Mouse (Mus musculus) urinary bladder, postnatal 25 days (tissue): ENCODE measurements around the gene Gm49510.

Source experiments
- DNase-seq: peaks from one replicate; pipeline ENCODE4 v3.0.0; 2022; ENCODE audit warnings: low spot score

Gm49510 gene

DNA sequence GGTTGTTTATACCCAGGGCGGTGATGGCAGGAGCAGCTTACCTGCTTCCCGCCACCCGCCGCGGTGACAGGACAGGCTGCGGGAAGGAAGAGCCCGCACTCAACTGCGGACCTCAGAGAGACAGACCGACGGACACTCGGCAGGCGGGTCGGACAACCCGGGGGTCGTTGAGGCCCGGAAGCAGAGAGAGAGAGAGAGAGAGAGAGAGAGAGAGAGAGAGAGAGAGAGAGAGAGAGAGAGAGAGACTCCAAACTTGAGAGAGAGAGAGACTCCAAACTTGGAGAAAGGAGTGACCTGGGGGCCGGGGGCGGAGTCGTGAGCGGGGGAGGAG lies at the start of gene Gm49510:
TSS of gene Gm49510 (plus strand) at position 259 of the 331 bp plus-strand sequence.
- no peak for DNase-seq

DNA sequence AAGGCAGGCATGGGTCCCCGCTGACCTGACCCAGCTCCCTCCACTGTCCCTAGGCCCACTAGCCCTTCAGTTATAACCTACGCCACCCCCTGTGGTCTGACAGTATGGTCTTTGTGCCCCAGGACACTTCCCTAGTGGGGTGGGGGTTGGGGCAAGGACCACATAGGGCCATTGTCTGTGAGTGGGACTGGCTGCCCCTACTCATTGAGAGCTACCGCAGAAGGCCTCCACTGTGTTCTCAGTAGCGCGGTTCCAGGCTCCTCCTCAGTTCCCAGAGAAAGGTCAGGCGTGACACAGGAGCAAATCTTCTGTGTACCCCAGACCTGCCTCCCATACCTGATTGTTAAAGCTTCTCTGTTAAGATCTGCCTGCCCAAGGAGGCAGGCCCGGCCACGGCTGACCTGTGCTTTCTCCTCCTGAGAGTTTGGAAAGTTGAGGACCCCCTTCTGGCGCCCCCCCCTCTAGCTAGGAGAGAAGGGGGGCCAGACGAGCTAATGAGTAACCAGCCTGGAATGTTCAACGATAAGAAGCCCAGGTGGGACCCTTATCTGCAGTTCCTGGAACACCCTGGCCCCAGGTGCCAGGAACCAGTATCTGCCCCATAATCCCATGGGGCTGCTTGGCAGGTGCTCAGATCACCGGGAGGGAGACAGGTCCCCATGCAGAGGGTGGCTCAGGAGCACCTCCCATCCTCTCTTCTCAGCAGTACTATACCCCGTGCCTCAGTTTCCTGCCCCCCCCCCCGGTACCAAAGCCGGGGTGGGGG lies 49.2 kb upstream of the Gm49510 start:
- DNase-seq: no peak

DNA sequence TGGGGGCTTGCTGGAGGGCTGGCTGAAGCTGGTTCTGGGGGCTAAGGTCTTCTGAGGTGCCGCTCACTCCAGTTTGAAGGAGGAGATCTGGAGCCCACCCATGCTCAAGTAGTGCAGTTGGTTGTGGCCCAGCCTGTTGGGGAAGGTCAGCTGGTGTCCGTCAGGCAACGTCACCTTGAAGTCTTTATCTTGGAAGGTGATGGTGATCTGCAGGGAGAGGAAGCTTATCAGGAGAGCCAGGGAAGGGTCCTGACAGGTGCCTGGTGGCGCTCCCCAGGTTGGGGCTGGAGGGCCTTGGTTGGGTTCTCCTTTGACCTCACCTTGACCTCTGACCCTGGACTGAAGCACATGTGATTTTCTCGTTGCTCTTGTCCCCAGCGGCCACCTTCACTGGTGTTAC lies 48.5 kb upstream of the Gm49510 start:
- no peak for DNase-seq

DNA sequence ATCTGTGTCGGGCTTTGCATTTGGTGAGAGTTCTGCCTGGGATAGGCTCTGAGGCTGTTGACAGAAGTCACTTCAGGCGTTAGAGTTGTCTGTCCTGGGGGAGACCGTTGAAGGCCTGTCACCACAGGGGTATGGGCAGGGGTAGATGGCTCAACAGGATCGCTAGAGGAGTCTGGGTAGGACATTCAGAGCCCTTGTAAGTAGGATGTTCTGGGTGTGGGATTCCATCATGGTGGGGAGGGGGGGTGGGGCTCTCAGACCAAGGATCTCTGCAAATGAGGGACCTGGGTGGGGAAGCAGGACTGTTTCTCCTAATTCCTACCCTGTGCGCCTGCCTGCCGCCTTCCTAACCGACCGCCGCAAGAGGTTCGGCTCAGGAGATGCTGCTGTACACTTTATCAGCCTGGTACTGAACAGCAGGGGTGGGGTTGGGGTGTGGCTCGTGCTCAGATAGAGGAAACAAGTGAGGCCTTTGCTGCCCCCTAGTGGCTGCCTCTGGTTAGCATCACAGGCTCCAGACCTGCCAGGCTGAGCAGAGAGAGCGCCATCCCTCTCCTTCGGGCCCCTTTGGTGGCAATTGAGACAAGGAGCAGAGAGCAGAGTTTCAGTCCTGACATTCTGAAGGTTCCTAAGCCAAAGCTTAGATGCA lies 47.8 kb upstream of the Gm49510 start:
- DNase-seq: peak; percentile 94

DNA sequence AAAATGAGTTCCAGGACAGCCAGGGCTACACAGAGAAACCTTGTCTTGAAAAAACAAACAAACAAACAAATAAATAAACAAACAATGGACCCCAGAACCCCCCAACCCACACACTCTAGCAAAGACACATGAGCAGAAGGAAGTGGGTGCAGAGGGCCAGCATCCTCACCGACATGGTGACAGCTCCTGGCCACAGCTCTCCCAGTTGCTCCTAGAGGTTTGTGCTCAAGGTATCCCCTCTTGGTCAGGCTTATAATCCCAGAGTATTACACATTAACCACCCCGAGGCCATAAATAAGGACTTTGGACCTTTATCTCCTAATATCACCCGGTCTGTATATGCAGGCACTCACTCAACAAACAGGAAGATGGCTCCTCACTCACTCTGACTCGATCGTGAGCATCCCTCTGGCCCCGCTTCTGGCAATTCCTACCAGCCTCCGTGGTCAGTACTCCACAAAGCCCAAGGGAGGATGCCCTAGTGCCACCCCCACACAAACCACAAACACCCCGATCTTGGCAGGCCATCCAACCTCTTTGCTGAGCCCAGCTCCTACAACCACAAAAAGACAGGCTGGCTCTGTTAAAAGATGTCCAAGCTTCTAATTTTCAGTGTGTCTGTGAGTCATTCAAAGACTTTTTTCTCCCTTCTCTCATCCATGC lies 44.0 kb upstream of the Gm49510 start, which contains the start of gene Lgals2:
TSS of gene Lgals2 (minus strand) at position 227 of the 663 bp plus-strand sequence.
- DNase-seq: no peak

DNA sequence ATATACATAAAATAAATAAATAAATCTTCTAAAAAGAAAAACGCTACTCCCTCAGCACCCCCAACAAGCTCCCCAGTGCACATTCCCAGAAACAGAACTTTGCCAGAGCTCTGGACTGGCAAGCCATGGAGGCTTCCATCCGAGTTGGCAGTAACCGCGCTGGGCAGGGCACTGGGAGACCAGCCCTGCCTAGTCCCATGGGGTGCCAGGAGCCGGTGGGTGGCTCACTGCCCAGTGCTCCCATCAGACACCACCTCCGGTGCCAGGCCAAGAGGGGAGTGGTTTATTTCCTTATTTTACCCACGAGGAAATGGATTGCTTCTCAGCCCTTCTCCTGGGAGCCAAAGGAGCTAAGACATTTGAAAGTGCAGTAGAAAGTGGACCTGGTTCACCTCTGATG lies 42.5 kb upstream of the Gm49510 start:
- no peak for DNase-seq

DNA sequence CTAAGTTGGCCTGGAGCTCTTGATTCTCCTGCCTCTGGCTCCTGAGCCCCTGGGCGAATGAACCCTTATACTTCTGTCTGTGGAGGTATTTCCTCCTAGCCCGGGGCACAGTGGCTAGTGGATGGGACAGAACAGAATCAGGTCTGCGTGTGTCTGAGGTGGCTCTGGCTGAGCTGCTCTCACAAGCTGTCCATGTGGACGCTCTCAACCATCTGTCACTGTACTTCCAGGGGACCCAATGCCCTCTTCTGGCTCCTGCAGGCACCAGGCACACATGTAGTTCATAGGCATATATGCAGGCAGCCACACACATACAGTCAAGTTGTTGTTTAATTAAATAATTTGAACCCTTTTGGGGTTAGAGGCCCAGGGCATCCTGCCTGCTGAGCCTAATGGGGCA lies 40.2 kb upstream of the Gm49510 start:
- no peak for DNase-seq

DNA sequence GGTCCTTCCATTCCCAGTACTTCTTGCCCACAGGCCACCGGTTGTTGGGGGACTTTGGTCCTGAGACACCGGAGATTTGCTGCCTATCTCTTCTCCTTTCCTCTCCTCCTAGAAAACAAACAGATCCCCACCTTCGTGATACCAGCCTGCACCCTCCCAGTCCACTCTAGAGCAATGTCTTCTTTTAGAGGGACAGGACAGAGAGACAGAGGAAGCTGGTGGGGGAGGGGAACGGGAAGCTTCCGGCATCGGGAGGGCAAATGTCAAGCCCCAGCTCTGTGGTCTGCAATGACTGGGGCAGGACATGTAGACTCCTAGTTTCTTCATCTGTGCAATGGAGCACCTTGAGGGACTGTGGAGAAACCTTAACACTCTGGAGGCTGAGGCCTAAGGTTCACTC lies 39.8 kb upstream of the Gm49510 start:
- no peak for DNase-seq

DNA sequence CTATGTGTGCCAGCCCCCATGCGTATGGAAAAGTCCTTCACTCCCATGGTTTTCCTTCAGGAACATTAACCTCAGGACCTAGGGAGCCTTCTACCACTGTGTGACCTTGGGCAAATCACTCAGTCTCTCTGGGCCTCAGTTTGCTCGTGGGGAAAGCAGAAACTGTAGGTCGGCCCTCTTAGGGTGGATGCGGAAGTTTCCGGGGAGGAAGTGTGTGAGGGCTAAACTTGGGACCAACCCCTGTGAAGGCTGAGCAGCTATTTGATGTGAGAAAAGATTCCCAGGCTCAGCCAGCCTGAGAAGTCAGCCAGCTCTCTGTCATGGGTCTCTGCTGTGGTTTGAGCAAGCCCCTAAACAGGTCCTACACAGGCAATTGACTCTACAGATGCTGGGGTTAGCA lies 37.2 kb upstream of the Gm49510 start:
- no peak for DNase-seq

DNA sequence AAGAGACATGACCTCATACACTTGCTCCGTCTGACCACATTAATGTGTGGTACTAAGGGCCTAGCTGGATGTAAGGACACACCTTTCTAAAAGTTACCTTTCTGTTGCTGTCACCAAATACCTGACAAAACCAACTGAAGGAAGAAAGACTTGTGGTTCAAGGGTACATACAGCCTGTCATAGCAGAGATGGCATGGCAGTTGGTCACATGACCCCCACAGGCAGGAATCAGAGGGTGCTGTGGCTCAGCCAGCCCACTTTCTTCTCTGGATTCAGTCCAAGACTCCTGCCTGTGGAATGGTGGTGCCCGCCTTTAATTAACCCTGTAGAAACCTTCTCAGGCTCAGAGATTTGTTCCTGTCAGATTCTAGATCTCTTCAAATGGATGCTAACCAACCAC lies 36.3 kb upstream of the Gm49510 start:
- no peak for DNase-seq

DNA sequence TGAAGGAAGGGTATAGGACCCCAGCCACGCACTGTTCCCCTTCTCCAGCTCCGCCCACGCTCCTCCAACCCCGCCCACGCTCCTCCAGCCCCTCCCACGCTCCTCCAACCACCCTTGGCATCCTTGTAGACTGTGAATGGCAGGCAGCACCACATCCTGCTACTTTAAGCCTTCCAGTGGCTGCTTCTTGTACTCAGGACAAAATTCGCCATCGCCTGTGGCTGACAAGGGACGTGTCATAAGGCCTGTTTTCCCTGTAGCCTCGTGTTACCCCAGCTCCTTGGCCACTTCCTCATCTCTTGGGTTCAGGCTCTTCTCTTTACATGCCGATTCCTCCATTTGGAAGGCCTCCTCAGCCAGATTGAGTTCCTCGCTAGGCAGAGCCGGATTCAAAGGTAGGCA lies 35.6 kb upstream of the Gm49510 start:
- no peak for DNase-seq

DNA sequence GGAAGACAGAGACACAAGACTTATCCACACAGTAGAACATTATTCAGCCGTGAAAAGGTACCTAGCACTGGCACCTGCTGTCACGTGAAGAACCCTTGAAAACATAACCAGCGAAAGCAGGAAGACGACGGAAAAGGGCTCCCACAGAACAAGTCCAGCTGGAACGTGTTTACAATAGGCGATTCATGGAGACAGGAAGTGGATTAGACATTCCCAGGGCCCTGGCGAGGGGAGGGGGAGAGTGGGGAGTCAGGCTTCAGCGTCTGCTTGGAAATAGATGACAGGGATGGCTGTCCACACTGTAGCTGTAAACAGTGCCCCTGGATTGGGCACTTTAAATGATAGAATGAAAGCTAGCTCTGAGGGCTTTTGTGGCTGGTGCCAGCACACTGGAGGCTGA lies 31.1 kb upstream of the Gm49510 start:
- no peak for DNase-seq

DNA sequence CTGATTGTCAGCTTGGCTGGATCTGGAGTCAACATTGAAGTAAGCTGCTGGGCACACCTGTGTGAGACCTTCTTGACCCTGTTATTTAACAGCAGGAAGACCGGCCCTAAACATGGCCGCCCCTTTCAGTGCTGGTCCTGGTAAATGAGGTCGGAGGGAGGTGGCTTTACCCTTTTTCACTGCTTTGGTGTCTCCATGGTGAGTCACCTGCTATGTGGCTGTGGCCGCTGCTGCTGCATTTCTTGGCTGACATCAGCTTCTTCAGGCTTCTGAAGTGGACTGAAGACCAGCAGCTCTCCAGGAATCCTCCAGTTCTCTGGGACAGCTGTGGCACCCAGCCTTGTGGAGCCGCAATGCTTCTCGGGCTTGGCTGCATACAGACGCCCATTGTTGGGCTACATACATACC lies 30.6 kb upstream of the Gm49510 start:
- DNase-seq: no peak

DNA sequence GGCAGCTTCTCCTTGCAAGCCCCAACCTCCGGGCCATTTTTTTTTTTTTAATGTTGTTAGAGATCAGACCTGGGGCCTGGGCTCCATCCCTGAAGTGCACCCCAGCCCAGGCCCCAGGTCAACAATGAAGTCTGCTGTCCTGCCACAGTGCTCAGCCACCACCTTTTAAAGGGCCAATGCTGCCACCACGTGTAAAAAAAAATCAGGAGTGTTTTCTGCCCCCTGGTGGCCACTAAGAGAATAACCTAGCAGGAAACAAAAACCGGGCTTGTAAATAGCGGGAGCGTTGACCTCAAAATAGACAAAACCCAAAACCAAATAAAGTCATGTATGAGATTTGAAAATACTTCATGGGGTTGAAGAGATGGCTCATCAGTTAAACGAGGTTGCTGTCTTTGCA lies 29.7 kb upstream of the Gm49510 start:
- DNase-seq: no peak

DNA sequence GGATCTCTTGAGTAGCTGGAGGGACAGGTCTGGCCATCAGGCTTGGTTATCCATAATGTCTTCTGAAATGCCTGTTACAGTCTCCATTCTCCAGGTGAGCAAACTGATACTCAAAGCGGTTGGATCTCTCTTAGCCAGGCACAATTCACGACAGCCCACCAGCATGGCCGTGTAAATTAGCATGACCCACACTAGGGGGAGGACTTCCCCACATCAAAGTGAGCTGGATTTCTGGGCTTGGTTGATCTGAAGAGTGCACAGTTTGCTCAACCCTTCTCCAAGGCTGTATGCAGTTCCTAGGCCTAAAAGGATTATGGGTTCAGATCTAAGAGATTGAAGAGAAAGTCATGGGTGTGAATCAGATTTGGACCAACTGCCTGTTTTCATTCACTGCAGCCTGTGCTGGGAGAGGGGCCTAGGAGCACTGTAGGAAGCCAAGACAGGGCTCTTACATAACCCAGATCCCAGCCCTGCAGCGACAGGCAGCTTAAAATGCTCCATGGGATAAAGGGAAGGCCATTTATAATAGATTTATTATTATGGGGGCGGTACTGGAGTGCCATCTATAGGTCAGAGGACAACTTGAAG lies 27.4 kb upstream of the Gm49510 start:
- no peak for DNase-seq

DNA sequence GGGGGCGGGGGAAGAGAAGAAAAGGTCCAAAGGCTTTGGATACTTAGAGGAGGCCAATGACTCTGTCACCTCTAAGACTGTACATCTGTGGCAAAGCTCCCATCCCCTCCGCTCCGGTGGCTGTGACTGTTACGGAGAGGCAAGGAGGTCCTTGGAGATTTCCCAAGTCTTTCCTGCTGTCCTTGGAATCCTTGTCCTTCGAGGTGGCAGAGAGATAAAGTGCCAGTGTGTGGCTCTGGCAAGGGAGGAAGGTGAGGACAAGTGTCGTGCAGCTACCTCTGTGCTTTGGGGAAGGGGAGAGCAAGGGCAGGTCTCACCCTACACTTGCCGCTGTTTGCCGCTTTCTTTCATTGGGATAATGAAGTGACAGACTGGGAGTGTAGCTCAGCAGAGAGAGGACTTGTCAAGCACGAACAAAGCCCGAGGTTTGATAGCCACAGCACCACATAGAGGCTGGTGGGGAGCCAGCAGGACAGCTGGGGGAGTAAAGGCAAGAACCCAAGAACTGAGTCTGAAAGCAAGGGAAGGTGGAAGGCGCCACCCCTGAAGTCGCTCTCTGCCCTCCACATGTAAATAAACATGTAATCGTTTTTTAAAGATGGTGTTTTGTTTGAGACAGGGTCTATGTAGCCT lies 25.5 kb upstream of the Gm49510 start:
- DNase-seq: no peak

DNA sequence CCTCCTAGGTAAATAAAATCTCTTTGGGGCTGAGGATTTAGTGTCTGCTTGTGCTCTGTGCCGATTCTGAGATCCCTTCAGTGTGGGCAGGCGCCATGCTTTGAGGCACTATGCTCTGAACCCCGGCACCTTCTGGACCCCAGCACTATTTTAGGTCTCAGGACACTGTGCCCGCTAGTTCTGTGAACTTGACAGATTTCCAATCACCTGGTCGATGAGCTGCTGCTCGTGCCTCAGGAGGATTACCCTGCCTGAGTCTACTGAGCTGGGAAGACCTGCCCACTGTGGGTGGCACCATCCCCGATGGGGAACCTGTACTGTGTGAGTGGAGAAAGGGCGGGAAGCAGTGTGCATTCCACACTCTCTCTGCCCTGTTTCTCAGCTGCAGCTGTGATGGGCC lies 24.5 kb upstream of the Gm49510 start:
- DNase-seq: no peak

DNA sequence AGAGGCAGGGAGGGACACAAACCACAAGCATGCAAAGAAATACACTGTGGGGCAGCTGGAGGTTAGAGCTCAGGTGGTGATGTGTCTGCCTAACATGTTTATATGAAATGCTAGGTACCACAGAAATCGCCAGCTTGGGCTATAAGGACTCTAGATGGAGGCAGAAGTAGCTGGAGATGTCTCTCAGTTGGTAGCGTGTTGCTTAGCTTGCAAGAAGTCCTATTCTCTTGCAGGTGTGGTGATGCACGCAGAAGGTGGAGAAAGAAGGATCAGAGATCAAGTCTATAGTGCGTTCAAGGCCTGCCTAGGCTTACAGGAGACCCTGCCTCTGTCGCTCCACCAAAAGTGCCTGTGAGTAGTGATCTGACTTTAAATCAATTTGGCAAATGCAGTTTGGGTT lies 23.9 kb upstream of the Gm49510 start:
- DNase-seq: no peak

DNA sequence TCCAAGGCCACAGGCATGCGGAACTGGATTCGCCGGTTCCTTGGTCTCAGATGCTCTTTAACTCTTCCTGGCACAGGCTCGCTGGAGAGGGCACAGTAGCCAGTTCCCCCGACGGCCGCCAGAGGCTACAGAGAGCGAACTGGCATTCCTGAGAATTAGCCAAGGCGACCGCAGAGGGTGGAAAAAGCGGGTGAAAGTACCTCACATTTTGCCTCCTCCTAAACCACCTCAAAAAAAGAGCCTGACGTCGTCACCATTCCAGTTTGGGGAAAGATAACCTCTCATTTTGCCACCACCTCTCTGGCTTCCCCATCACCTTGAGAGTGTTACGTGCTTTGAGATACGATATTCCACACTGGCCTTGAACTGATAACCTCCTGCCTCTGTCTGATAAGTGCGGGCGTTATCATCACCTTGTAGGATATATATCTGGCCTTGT lies 23.2 kb upstream of the Gm49510 start:
- DNase-seq: peak; percentile 79

DNA sequence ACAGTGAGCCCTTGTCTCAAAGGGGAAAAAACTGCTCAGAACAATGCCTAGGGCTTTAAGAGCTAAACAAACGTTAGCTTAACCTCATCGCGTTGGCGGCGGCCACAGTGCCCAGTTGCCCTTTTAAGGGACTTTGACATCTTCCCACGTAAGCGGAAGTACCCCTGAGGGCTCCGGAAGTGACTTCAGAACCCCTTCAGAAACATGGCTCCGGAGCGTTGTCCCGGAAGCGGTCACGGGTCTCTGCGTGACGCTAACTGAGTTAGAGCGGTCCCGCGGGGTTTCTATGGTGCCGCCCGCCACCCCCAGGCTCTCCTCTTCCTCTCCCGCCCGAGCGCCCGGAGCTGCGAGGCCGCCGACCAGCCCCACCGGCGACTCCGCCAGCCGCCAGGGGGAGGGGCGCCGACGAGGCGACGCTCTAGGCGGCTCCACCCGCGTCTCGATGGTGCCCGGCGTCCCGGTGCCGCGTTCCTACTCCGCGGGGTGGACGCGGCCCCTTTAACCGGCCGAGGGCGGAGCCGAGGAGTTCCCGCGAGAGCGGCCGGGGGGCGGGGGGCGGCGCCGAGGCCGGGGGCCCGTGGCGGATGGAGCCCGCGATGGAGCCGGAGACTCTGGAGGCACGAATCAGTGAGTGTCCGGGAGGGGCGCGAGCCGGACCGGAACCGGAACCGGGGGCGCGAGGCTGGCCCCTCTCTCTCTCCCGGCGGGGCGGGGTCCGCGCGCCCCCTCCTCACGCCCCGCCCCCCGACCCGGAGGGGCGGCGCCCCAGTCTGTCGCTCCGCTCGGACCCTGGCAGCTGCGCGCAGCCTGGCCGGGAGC lies 22.3 kb upstream of the Gm49510 start, which contains the start of gene Gga1:
TSS of gene Gga1 (plus strand) at position 200 of the 819 bp plus-strand sequence.
- peak; percentile 87 for DNase-seq

DNA sequence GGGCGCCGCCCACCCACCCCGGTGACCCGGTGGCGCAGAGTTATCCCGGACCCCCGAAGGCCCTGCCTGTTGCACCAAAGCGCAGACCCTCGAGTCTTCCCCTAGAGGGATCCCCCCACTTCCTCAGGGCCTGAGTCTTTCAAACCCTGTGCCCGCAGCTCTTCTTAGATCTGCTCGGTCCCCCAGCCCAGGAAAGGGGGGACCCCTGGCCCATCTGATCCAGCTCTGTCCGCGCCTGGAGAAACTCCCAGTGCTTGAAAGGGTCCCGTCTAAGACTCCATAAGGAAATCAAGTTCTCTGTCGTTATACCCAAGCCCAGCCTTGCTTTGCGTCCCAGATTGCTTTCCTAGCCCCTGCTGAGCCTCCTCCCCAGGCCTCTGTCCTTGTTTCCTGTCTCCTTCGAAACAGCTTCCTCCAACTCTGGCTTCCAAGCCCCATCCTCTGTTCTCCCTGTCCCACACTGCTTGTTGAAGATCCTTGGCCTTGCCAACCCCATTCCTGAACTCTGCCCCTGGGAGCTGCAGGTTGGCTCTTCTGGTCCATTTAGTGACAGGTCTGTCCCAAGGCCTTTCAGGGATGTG lies 21.6 kb upstream of the Gm49510 start:
- no peak for DNase-seq
